Mouse (Mus musculus): ENCODE results near the gene Draxin. TPM values are rescaled to one million over a fixed set of nuclear protein-coding genes. Genes with fewer than 3 reads are reported as not detected.
"Not testable (repeated sequence)": the region's sequence is repeated elsewhere in the genome, so short reads cannot be mapped to it uniquely, and the experiment has no call there.

Draxin gene
- total RNA-seq, 2 experiments from 2014 or later, result 9.9 to 10.8 TPM

- DNase-seq (ENCODE audit: low spot score in 2 of 2), result no peak
These were observed 71.5 kb downstream of the Draxin start for GRCm38 (mm10) chr4:148058993-148059392.

GRCm38 (mm10) chr4:148058218-148058819, 72.2 kb downstream of the Draxin start:
- DNase-seq (ENCODE audit: low spot score in 2 of 2), result no peak

DNA sequence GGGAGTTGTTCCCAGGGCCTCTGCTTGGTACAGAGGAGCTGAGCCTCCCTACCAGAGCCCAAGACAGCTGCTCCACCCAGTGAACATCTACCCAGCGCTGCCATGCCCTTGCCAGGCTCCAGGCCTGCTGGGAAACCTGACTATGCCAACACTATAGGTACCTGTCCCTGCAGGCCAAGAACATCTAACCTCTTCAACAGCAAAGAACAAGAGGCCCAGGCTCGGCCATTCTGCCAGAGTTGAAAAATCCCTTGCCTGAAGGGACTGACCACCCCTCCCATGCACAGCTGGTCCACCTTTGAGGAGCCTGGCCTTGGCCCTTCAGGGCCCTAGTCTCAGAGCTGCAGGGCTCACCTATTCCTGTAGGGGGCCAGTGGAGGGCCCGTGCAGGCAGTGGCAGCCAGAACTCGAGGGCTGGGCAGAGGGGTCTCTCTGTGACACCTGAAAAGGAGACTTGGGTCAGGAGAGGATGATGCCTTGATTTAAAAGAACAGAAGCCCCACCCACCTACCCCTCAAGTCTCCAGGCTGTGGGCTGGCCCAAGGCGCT, 72.8 kb downstream of the Draxin start:
- DNase-seq (ENCODE audit: low spot score in 2 of 2), result no peak

DNA sequence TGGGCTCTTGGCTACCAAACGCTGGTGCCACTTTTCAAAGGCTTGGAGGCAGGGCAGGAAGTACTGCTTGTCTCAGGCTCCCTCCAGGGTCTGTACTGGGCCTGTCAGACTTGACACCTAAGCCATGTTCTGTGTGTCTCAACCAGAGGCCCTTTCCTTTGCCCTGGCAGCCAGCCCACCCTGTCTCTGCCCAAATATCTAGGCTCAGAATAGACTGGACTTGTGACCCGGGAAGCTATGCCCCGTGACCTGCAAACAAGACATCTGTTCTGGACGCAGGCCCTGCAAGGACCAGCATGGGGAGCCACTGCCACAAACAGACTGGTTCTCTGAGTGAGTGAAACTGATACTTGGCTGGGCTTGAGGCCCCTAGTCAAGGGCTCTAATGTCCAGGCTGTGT, 73.7 kb downstream of the Draxin start:
- no peak for DNase-seq (ENCODE audit: low spot score in 2 of 2)

DNA sequence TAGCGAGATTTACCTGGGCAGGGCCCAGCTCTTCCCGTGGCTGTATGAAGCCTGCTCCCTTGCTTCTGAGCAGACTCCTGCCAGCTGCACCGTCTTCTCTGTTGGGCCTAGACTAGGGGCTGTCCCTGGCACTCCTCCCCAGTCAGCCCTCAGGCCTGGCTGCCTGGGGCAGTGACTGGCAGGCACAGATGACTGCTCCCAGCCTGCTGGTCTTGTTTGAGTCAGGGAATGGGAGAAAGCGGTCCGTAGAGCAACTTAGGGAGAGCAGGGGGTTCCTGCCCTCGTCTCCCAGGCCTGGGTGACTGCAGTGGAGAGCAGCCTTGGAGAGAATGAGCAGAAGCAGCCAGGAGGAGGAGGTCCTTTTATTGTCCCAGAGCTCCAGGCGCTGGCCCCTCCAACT, 74.3 kb downstream of the Draxin start:
- no peak for DNase-seq (ENCODE audit: low spot score in 2 of 2)

- no peak for DNase-seq (ENCODE audit: low spot score in 2 of 2)
These were observed 75.4 kb downstream of the Draxin start for GRCm38 (mm10) chr4:148054961-148055695.

DNA sequence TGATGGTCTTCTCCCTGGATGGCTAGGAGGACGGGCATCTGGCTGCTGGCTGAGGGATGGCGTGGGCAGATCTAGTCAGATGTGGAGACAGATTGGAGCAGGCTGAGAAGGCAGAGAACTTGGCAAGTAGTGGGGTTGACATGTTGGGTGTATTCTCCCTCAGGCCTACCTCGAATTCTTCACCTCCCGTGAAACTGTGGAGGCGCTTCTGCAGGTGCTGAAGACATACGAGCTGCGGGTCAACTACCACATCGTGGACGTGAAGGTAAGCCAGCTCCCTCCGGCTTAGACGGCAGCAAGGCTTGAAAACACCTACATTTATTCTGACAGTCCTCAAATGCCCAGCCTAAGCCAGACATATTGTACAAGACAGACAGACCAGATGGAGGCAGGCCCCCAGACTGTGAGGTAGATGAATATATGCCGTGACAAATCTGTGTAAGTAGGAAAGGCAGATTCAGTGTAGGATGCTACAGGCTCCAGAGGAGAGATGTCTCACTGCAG, 77.0 kb downstream of the Draxin start:
- DNase-seq (ENCODE audit: low spot score in 2 of 2), result peak; percentile 51 to 58

GRCm38 (mm10) chr4:148052976-148053375, 77.5 kb downstream of the Draxin start:
- DNase-seq (ENCODE audit: low spot score in 2 of 2), result no peak

GRCm38 (mm10) chr4:148051886-148052285, 78.6 kb downstream of the Draxin start:
- DNase-seq (ENCODE audit: low spot score in 2 of 2), result no peak

DNA sequence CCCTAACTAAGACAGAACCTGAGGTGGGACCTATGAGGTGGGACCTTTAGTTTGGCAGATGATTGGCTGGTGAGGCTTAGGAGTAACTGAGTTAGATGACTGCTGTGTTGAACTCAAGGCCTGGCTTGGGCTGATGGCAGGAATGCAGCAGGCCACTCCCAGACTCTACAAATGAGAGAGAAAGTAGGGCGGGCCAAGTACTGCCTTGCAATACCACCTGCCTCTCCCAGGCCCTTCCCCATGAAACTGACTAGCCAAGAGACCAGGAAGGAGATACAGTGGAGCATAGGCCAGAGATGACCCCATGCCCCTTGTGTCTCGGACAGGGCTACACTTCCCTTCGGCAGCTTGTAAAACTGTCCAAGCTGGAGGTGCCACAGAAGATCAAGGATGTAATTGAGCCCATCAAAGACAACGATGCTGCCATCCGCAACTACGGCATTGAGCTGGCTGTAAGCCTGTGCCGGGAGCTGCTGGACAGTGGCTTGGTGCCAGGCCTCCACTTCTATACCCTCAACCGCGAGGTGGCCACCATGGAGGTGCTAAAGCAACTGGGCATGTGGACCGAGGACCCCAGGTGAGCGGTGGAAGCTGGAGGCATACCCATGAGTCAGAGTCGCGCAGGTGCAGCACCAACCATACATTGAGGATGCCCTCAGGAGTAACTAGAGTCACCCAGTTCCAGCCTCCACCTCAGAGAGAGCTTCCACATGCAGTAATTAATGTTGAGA, 79.3 kb downstream of the Draxin start:
- DNase-seq (ENCODE audit: low spot score in 2 of 2), result no peak

GRCm38 (mm10) chr4:148050396-148050914, 80.0 kb downstream of the Draxin start:
- DNase-seq (ENCODE audit: low spot score in 2 of 2), result not testable (repeated sequence)

Small RNA genes within 50 kb of the gene (microRNA-seq; reads per million reads assigned to microRNA genes)
- gene Mir7022, result 0.20 to 0.22 reads per million in 2 experiments

Other genes starting within 250 kb of the Draxin start
- gene Mfn2, start 226.0 kb downstream of the Draxin start, total RNA-seq (2021), result 100 to 1,000 TPM; 149 to 175 TPM
- 10 to 100 TPM; 24.0 to 26.0 TPM for gene Plod1, start 193.9 kb downstream of the Draxin start, total RNA-seq (2021)
- gene 2510039O18Rik, start 189.8 kb downstream of the Draxin start, total RNA-seq (2021), result 10 to 100 TPM; 29.0 to 29.3 TPM
- gene Nppb, start 144.9 kb downstream of the Draxin start, total RNA-seq (2021), result not detected
- gene Nppa, start 130.0 kb downstream of the Draxin start, total RNA-seq (2021), result under 1 TPM in 1 of 2 experiments, not detected in 1; 0.43 TPM
- gene Clcn6, start 91.9 kb downstream of the Draxin start, total RNA-seq (2021), result 10 to 100 TPM; 67.8 to 70.3 TPM
- gene Mthfr, start 91.6 kb downstream of the Draxin start, total RNA-seq (2021), result 10 to 100 TPM; 23.3 to 24.9 TPM
- gene Agtrap, start 42.7 kb downstream of the Draxin start, total RNA-seq (2021), result 1 to 10 TPM; 5.5 to 7.3 TPM
- gene Mad2l2, start 314 bp downstream of the Draxin start, total RNA-seq (2021), result 10 to 100 TPM; 24.1 to 26.5 TPM
- gene Fbxo6, start 21.4 kb upstream of the Draxin start, total RNA-seq (2021), result 10 to 100 TPM; 22.6 to 26.3 TPM
- 10 to 100 TPM; 86.6 to 87.7 TPM for gene Fbxo44, start 29.8 kb upstream of the Draxin start, total RNA-seq (2021)
- 10 to 100 TPM; 45.9 to 49.7 TPM for gene Fbxo2, start 29.9 kb upstream of the Draxin start, total RNA-seq (2021)
- 10 to 100 TPM; 19.7 to 24.9 TPM for gene Disp3, start 157.3 kb upstream of the Draxin start, total RNA-seq (2021)